Mouse (Mus musculus) gastrocnemius, postnatal 10 days (tissue): ENCODE data around the gene Tmem236. TPM values are rescaled to one million over a fixed set of nuclear protein-coding genes. Genes with fewer than 3 reads are reported as not detected.
"Not testable (repeated sequence)": the region's sequence is repeated elsewhere in the genome, so short reads cannot be mapped to it uniquely, and the experiment has no call there.

Source experiments
- DNase-seq: peaks from one replicate; pipeline ENCODE4 v3.0.0; 2021; ENCODE audit warnings: mixed read lengths
- total RNA-seq, 2 experiments: library from RNA; stranded (reverse); gene quantifications; 2 replicates each; pipeline ENCODE4 v1.2.3; 2021

Tmem236 gene
- total RNA-seq, 2 experiments from 2014 or later: 0.31 to 0.59 TPM

DNA sequence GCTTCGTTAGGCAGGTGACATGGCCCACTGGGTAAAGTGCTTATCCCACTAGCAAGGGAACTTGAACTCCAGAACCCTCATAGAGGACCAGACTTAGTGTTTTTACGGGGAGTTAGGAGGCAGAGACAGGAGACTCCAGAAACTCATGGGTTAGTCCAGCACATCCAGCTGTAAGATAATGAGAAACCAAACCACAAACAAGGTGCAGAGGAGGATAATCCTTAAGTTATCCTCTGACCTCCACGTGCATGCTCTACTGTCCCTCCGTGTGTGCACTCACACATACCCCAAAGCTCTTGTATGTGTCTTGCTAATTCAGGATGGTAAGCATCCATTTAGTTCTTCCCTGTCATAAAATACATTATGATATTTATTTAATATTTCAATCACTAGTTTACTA is 17.3 kb downstream of the Tmem236 start:
- no peak for DNase-seq

DNA sequence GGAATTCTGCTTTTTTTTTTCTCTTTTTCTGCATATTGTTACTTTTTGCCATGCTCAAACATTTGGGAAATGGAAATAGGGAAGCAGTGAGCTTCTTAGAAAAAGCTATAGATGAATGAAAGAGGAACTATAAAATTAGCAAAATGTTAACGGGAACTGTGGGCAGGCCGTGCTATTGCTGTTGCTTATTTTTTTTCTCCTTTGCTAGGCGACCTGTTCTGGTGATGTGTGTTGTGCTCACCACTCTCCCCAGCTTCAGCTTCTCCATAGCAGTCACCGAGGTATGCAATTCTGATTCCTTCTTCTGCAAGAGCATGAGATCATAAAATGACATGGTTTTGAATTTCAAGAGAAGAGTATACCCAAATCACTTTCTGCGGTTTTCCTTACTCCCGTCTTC is 17.7 kb downstream of the Tmem236 start:
- DNase-seq: no peak

- DNase-seq: not testable (repeated sequence)
These were observed 24.1 kb downstream of the Tmem236 start for GRCm38 (mm10) chr2:14198325-14198903.

DNA sequence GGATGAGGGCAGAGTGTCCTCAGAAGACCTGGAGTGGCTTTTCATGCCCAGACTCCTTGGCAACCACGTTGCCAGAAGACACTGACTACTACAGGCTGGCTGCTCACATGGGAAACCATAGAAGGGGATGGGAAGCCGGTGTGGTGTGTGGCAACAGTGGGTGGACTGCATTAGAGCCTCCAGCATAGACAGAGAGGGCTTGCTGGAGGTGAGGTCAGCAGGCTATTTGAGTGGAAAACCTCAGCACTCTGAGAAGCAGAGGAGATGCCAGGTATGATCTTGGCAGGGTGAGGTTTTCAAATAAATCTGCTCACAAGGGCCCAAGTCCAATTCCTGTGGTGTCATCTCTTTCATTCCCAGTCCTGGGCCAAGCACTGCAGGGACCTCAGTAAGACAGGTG is 25.3 kb downstream of the Tmem236 start:
- peak; percentile 29 for DNase-seq

- DNase-seq: not testable (repeated sequence)
These were observed 26.6 kb downstream of the Tmem236 start for GRCm38 (mm10) chr2:14200879-14201445.

- no peak for DNase-seq
These were observed 30.0 kb downstream of the Tmem236 start for GRCm38 (mm10) chr2:14204308-14204707.

GRCm38 (mm10) chr2:14206798-14207197 is 32.5 kb downstream of the Tmem236 start:
- DNase-seq: no peak

- DNase-seq: no peak
These were observed 36.4 kb downstream of the Tmem236 start for GRCm38 (mm10) chr2:14210731-14211130.

GRCm38 (mm10) chr2:14211606-14212005 is 37.3 kb downstream of the Tmem236 start:
- no peak for DNase-seq

- no peak for DNase-seq
These were observed 40.4 kb downstream of the Tmem236 start for GRCm38 (mm10) chr2:14214764-14215163.

DNA sequence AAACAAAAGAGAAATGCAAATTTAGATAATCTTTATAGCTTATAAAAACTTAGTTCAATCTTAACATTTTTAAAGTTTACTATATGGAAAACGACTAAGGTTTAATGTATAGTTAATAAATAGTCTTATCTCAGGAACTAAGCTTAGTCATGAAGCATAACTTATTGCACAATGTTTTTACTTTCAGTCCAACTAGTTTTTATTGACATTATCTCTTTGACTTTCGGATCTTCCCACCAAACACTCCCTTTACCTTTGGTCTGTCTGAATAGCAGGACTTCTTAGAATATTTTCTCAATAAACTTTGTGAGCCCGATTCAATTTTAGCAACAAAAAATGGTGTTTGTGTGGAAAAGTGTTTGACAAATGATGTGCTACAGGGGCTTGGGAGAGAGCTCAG is 42.3 kb downstream of the Tmem236 start:
- DNase-seq: no peak

DNA sequence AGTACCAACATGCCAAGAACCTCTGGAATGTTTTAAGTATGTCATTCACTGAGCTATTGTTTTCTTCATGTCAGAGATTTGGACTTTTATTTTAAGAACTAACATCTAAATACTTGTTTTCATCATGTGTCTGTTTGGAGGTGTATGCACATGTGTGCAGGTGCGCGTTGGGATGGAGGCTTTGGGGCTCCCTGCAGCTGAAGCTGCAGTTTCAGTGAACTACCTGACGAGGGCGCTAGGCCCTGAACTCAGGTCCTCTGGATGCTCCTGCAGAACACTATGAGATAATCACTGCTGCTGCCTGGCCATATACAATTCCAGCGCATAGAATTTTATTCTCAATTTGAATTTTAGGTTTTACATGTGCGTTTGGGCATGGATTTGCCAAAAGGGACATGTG is 43.8 kb downstream of the Tmem236 start:
- no peak for DNase-seq

DNA sequence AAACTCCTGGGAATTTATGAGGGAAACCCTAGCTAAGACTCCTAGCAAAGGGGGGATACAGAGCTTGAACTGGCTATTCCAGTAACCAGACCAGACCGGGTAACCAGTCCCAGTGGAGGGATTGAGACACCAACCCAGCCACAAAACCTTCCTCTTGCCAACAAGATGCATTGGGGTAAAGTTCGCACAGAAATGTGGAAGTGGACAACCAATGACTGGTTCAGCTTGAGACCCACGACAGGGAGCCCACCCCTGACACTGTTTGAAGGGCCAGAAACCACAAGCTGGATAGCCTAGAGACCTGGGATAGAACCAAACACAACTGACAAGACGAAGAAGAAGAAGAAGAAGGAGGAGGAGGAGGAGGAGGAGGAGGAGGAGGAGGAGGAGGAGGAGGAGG is 50.1 kb downstream of the Tmem236 start:
- no peak for DNase-seq

- DNase-seq: no peak
These were observed 54.2 kb downstream of the Tmem236 start for GRCm38 (mm10) chr2:14228495-14228894.

DNA sequence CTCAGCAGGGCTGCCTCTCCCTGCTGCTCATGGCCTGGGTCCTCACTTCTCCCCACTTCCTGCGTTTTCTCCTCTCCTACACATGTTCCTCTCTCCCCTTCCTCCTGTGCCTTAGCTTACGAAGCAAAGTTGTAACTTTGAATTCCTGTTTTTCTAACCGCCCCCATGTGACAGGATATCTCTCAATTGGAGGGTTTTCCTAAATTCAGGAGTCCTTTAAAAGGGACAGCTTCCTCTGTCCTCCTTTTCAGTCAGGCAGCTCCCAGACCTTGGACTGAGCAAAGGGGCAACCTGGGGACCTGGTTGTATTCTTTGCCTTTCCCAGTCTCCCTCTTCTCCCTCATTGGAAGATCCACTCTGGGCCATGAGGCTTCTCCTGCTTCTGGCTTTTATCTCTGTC is 54.8 kb downstream of the Tmem236 start, which contains the start of gene Mrc1:
Mrc1 (plus strand) TSS at position 244 of the 400 bp plus-strand sequence.
- no peak for DNase-seq

DNA sequence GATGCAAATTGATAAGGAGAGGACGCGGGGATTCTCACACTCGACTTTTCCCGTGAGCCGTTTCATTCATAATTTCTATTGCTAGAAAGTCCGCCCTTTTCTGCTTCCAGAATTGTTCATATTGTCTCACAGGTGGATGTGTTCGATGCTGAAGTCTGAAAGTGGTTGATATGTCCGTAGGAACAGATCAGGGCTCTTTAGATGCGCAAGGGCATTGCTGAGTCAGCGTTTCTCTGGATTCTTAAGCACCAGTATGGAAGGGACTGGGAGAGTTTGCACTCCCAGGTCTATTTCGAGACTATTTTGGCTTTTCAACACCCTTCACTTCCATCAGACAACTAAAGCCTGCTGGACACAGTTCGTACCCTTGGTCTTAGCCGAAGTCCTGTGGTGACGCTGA is 55.7 kb downstream of the Tmem236 start:
- DNase-seq: no peak

GRCm38 (mm10) chr2:14232897-14233296 is 58.6 kb downstream of the Tmem236 start:
- no peak for DNase-seq

GRCm38 (mm10) chr2:14233983-14234382 is 59.7 kb downstream of the Tmem236 start:
- DNase-seq: no peak

DNA sequence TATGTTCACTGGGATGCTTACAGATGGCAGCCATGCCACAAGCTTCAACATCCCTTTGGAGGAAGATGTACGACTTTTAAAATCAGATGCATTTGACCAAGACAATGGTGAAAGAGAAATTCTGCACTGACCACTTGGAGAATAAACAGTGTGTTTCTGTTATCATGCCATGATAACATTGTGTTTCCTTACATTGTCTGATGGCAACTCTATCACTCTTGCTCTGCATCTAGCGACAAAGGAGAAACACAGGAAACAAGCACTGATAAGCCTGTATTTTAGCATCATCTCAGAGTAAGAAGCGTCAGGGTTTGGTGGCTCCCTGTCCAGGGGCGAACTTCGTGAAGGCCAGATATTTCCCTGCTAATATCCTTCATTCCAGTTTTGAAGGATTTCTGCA is 61.0 kb downstream of the Tmem236 start:
- no peak for DNase-seq

GRCm38 (mm10) chr2:14236920-14237319 is 62.6 kb downstream of the Tmem236 start:
- no peak for DNase-seq

- DNase-seq: peak; percentile 27
These were observed 63.4 kb downstream of the Tmem236 start for GRCm38 (mm10) chr2:14237723-14238122.

- no peak for DNase-seq
These were observed 64.8 kb downstream of the Tmem236 start for GRCm38 (mm10) chr2:14239151-14239550.

DNA sequence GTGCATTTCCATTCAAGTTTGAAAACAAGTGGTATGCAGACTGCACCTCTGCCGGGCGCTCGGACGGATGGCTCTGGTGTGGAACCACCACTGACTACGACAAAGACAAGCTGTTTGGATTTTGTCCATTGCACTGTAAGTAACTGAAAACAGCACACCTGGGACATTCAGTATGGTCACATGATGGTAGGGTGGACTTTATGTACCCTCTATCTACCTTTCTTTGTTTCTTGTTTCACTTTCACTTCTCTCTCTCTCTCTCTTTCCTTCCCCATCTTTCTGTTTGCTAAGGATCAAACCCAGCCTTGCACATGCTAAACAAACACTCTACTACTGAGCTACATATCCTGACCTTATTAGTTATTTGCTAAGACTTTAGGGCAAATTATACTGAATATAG is 69.8 kb downstream of the Tmem236 start:
- no peak for DNase-seq

GRCm38 (mm10) chr2:14244668-14245067 is 70.3 kb downstream of the Tmem236 start:
- no peak for DNase-seq
